Mouse (Mus musculus) ES-E14 (cell line): Measurements from ENCODE around the gene Fars2. TPM values are rescaled to one million over a fixed set of nuclear protein-coding genes. Genes with fewer than 3 reads are reported as not detected.
A peak's percentile ranks its signal among the peaks of the same experiment; 100 is the strongest.

Experiments used
- DNase-seq: peaks from one replicate; pipeline ENCODE4 v3.0.0-alpha.2; 2013; ENCODE audit warnings: low read depth, low spot score
- H3K27ac ChIP-seq: 2 replicates; pipeline ENCODE4 v1.5.1; 2012; ENCODE audit warnings: low read depth, mild to moderate bottlenecking, low read length, moderate library complexity, mixed read lengths; ENCODE audit not compliant: poor library complexity, insufficient read depth, severe bottlenecking
- H3K36me3 ChIP-seq: 2 replicates; pipeline ENCODE4 v1.6.1; 2012; ENCODE audit warnings: mild to moderate bottlenecking, low read length, moderate library complexity, mixed read lengths; ENCODE audit not compliant: control insufficient read depth, poor library complexity, insufficient read depth, severe bottlenecking
- H3K4me1 ChIP-seq, 2 experiments: fragments of 150-350 bp in 1 of 2; sonication (generic) in 1 of 2; 2 replicates each; pipeline ENCODE4 v1.6.1; 2012; ENCODE audit warnings: low read length in 2 of 2, mild to moderate bottlenecking in 1 of 2, mixed read lengths in 1 of 2; ENCODE audit not compliant: control insufficient read depth in 2 of 2, insufficient read depth in 2 of 2, poor library complexity in 1 of 2
- H3K4me3 ChIP-seq, 2 experiments: fragments of 150-350 bp in 1 of 2; sonication (generic) in 1 of 2; 2 replicates each; pipeline ENCODE4 v1.5.1; 2012; ENCODE audit warnings: low read length in 2 of 2, low read depth in 1 of 2, mild to moderate bottlenecking in 1 of 2, mixed read lengths in 1 of 2; ENCODE audit not compliant: insufficient read depth in 1 of 2, poor library complexity in 1 of 2, severe bottlenecking in 1 of 2
- H3K9ac ChIP-seq: 2 replicates; pipeline ENCODE4 v1.6.1; 2012; ENCODE audit warnings: low read depth, mild to moderate bottlenecking, low read length, mixed read lengths; ENCODE audit not compliant: poor library complexity, insufficient read depth, severe bottlenecking
- H3K9me3 ChIP-seq: fragments of 150-350 bp; sonication (generic); 2 replicates; pipeline ENCODE4 v1.6.1; 2012; ENCODE audit warnings: low read depth, mild to moderate bottlenecking, low read length; ENCODE audit not compliant: control insufficient read depth, insufficient read depth
- CHD2 ChIP-seq: IDR thresholded peaks from 2 replicates; pipeline ENCODE4 v1.6.1; 2014; ENCODE audit warnings: mild to moderate bottlenecking, low read depth, low read length, inconsistent platforms
- HCFC1 ChIP-seq: IDR thresholded peaks from 2 replicates; pipeline ENCODE4 v1.6.1; 2012; ENCODE audit warnings: low read length, inconsistent platforms, borderline replicate concordance; ENCODE audit not compliant: insufficient read depth
- MAFK ChIP-seq: IDR thresholded peaks from 2 replicates; pipeline ENCODE4 v1.6.1; 2014; ENCODE audit warnings: mild to moderate bottlenecking, low read depth, low read length, inconsistent platforms; ENCODE audit not compliant: insufficient read depth
- ZC3H11A ChIP-seq: IDR thresholded peaks from 2 replicates; pipeline ENCODE4 v1.6.1; 2012; ENCODE audit warnings: low read depth, mild to moderate bottlenecking, inconsistent platforms, low read length, borderline replicate concordance
- ZNF384 ChIP-seq: IDR thresholded peaks from 2 replicates; pipeline ENCODE4 v1.6.1; 2012; ENCODE audit warnings: low read depth, low read length, inconsistent platforms
- in situ Hi-C, 2 experiments: fragments of 600-800 bp; cut with MboI; formaldehyde crosslinking; loops; one replicate each; pipeline ENCODE4 v1.15.1; 2025; ENCODE audit warnings: low sequenced_read_pairs in 2 of 2, inconsistent platforms in 1 of 2; ENCODE audit not compliant: unreplicated experiment in 2 of 2
- total RNA-seq: library from RNA; depleted of rRNA; stranded (reverse); fragments of 300-350 nt; gene quantifications from 2 replicates; pipeline ENCODE4 v1.2.3, GENCODE M21; 2012

The Fars2 gene
- total RNA-seq, 1 experiment: 22.0 TPM

DNA sequence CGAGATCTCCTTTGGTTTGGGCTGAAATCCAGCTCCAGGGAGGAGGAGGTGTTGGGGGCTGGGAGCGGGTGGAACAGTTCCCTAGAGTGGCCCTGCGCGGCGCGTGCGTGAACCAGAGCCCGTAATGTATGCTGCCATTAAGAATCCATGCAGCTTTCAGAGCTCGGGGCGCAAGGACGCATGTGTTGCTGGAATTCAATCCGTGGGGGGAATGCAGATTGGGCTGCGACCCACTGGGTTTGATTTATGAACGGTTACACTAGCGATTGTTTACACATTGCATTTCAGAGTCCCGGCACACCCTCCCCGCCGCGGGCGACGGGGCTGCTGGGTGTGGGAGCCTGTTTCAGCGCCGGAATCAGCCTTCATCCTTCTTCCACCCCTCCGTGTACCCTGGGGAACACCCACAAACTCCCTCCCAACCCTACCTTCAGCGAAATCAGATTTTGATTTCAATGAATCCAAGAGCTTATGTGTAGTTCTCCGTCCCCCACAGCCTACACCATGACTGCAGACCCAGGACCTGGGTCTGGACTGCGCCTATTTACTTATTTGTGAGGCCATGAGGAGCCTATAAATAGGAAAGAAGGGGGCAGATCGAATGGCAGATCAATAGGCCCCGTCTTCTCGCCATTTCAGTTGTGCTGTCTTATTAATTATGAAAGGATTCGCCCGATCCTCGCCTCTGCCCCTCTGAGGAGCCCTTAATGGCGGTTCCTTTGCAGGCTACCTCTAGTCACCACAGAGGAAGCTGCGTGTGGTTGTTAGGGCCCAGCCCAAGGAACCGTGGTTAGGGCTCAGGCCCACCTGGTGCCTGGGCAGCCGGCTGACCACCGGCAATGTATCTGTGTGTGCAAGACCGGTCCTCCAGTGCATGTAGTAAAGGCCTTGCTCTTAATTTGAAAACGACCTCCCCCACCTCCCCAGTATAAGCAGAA, 607.6 kb downstream of the Fars2 start:
- H3K4me3 ChIP-seq: peak overlapping the region in 1 of 2 experiments; percentile 14; a peak in 1 of 4 replicates
- TF ChIP-seq ZNF384: no peak
- no peak for TF ChIP-seq ZC3H11A
- TF ChIP-seq HCFC1: no peak
- TF ChIP-seq CHD2: no peak
- TF ChIP-seq MAFK: no peak
- no peak for DNase-seq
- H3K27ac ChIP-seq: no peak overlapping the region
- in situ Hi-C loops: no loop called here
- H3K9me3 ChIP-seq: no peaks in the 10 kb centered on the region
- H3K9ac ChIP-seq: no peak overlapping the region
- peaks cover 0 to 3% of the 10 kb centered on the region in 2 experiments; a peak in 1 of 4 replicates for H3K4me1 ChIP-seq
- no peaks in the 10 kb centered on the region for H3K36me3 ChIP-seq

DNA sequence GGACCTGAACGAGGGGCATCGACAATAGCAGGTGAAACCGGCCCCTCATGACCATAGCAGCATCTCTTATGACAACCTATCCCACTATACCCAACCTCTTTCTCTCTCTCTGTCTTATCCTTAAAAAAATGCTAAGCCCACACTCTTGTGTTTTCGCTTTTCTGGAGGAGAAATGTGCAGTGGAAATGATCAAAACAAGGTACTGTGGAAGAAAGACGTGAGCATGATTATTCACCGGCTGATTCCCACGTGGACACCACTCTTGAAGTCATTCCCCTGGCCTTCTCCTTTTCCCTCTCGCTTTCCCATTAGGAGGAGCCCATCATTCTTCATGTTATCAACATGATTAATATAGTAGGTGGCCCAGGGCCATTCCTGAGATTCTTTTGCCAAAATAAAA, 608.7 kb downstream of the Fars2 start:
- in situ Hi-C loops: no loop called here
- H3K9me3 ChIP-seq: no peaks in the 10 kb centered on the region
- H3K9ac ChIP-seq: no peak overlapping the region
- DNase-seq: no peak
- H3K4me1 ChIP-seq: peaks cover 0 to 3% of the 10 kb centered on the region in 2 experiments; a peak in 1 of 4 replicates
- H3K4me3 ChIP-seq: no peak overlapping the region
- H3K36me3 ChIP-seq: no peaks in the 10 kb centered on the region
- H3K27ac ChIP-seq: no peak overlapping the region
- TF ChIP-seq CHD2: no peak
- TF ChIP-seq ZC3H11A: no peak
- TF ChIP-seq ZNF384: no peak
- no peak for TF ChIP-seq MAFK
- no peak for TF ChIP-seq HCFC1

DNA sequence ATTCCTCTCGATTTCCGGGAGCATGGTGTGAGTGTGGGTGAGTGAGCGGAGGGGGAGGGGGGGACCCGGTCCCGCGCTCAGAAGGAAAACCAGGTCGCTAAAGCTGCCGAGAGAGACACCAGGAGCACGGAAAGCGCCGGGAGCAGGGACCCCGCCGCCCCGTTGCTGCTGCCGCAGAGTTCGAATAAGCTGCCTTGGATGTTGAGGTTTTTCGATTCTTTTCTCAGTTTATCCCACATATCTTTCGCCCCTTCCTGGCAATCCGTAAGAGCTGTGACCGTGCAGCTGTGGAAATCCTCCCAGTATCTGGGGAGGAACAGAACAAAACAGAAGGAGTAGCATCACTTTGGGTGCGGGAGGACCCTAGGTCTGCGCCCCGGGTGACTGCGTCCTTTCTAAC, 609.3 kb downstream of the Fars2 start:
- Histone ChIP-seq H3K9ac (no peak overlapping the region), H3K27ac (no peak overlapping the region), H3K9me3 (no peaks in the 10 kb centered on the region), H3K36me3 (no peaks in the 10 kb centered on the region), H3K4me1 (peaks cover 0 to 3% of the 10 kb centered on the region in 2 experiments; a peak in 1 of 4 replicates), H3K4me3 (peak overlapping the region; percentile 28 to 56; a peak in 3 of 4 replicates)
- in situ Hi-C loops: no loop called here
- no peak for TF ChIP-seq HCFC1
- no peak for TF ChIP-seq MAFK
- no peak for TF ChIP-seq CHD2
- TF ChIP-seq ZC3H11A: no peak
- no peak for TF ChIP-seq ZNF384
- no peak for DNase-seq

DNA sequence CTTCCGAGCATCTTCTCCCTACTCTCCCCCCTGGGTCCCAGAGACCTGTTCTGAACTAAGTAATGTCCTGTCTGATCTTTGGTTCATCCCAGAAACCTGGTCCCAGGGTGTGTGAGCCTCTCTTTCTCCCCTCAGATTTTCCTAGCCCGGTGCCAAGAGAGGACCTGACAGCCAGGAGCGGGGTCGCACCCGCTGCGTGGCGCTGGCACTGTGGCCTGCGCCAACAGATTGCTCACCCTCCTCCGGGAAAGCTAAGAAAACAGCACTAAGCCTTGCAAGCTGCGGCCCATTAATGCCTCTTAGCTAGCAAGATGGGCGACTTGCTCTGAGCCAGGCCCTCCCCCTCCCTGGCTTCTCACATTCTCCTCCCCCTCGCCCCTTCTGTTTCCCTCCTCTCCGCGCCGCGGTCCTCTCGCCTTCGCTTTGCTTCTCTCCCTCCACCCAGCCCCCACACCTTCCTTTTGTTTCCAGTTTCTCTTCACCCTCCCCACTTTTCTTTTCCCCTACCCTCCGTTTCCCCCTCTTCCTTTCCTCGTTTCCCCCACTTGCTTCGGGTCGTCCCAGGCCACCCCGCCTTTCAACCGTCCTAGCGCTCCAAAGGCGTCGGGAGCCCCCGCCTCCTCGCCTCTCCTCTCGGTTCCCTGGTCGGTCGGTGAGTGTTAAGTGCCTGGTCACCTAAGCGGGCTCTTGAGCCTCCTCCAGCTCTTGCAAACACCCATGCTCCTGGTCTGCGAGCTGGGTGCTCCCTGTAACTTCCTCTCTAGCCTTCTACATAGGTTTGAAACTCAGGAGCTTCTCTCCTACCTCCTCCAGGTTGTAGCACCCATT, 610.0 kb downstream of the Fars2 start:
- Histone ChIP-seq H3K27ac (no peak overlapping the region), H3K36me3 (no peaks in the 10 kb centered on the region), H3K9ac (no peak overlapping the region), H3K9me3 (no peaks in the 10 kb centered on the region), H3K4me1 (peaks cover 0 to 3% of the 10 kb centered on the region in 2 experiments; a peak in 1 of 4 replicates), H3K4me3 (peak overlapping the region; percentile 28 to 56)
- in situ Hi-C loops: no loop called here
- TF ChIP-seq ZNF384 (no peak), MAFK (no peak), ZC3H11A (no peak), CHD2 (no peak), HCFC1 (no peak)
- no peak for DNase-seq
